Mouse (Mus musculus) WW6 (cell line): Measurements from ENCODE around the gene Atad3a.

Source experiments
- DNase-seq: peaks from one replicate; pipeline ENCODE4 v3.0.0-alpha.2; 2013; ENCODE audit warnings: low read depth, low spot score

The Atad3a gene

DNA sequence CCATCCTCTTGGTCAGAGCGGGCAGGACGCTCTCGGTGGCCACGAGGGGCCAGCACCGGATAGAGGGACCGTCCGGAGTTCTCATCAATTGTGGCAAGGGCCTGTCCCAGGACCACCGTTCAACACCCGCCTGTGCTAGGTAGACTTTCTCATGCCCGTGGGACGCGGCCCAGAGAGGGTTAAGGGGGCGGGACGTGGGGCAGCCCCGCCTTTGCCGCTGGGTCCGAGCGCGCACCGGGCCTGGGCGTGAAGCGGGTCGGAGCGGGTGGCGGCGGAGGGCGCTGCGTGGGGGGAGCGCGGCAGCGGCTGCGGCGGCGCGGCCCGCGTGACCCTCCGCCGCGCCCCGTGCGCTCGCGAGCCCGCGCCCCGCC lies 66.8 kb downstream of the Atad3a start, which contains the start of gene Fndc10:
Gene Fndc10 (plus strand): TSS at position 232 of the 371 bp plus-strand sequence.
- DNase-seq: no peak

DNA sequence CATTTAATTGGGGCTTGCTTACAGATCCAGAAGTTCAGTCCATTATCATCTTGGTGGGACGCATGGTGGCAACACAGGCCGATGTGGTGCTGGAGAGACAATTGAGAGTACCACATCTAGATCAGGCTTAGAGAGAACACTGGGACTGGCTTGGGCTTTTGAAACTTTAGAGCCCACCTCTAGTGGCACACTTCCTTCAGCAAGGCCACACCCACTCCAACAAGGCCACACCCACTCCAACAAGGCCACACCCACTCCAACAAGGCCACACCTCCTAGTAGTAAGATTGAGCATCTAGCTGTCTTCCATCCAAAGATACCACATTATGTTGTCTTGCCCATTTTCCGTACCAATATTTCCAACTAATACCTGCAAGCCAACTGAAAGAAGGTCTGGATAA lies 68.5 kb downstream of the Atad3a start:
- DNase-seq: no peak
